Mouse (Mus musculus): ENCODE measurements at regions not wholly inside any gene's neighbourhood (a gene's known extent, or its start where the extent isn't known, plus 50 kb on each side); places are given as distances from the start of the nearest gene placed in this dataset.
"Not testable (repeated sequence)": the region's sequence is repeated elsewhere in the genome, so short reads cannot be mapped to it uniquely, and the experiment has no call there.

- H3K4me1 ChIP-seq (ENCODE audit: control insufficient read depth, insufficient read depth, low read length): no peaks in the 10 kb centered on the region
- TF ChIP-seq POLR2A (IDR thresholded peaks at IDR 0.05; ENCODE audit: borderline replicate concordance, control insufficient read depth, low read depth, low read length): no peak
- TF ChIP-seq CTCF (IDR thresholded peaks at IDR 0.05; ENCODE audit: control insufficient read depth, insufficient read depth, low read length): peak; percentile 85
- no peak overlapping the region for H3K4me3 ChIP-seq (replicated peaks; ENCODE audit: control insufficient read depth, low read depth, low read length)
- 23% methylated on average over 3 of the region's 3 CpGs for WGBS
- no peak overlapping the region for H3K27ac ChIP-seq (ENCODE audit: control insufficient read depth, insufficient read depth, low read depth, low read length, poor library complexity)
Observed at GRCm38 (mm10) chr3:9076696-9077095, 533.2 kb downstream of the Zfp704 start.

GRCm38 (mm10) chr3:9072471-9072870 is 537.4 kb downstream of the Zfp704 start:
- not testable (repeated sequence) for H3K4me3 ChIP-seq (replicated peaks; ENCODE audit: control insufficient read depth, low read depth, low read length); H3K27ac ChIP-seq (ENCODE audit: control insufficient read depth, insufficient read depth, low read depth, low read length, poor library complexity); H3K4me1 ChIP-seq (ENCODE audit: control insufficient read depth, insufficient read depth, low read length)
- 90% methylated on average over 13 of the region's 13 CpGs for WGBS

GRCm38 (mm10) chr3:9067048-9067447 is 542.8 kb downstream of the Zfp704 start:
- H3K4me3 ChIP-seq (replicated peaks; ENCODE audit: control insufficient read depth, low read depth, low read length): no peak overlapping the region
- H3K27ac ChIP-seq (ENCODE audit: control insufficient read depth, insufficient read depth, low read depth, low read length, poor library complexity): no peak overlapping the region
- WGBS: 3% methylated on average over 12 of the region's 12 CpGs
- TF ChIP-seq POLR2A (IDR thresholded peaks at IDR 0.05; ENCODE audit: borderline replicate concordance, control insufficient read depth, low read depth, low read length) (no peak), CTCF (IDR thresholded peaks at IDR 0.05; ENCODE audit: control insufficient read depth, insufficient read depth, low read length) (peak; percentile 76)
- no peaks in the 10 kb centered on the region; the same call in 1 of the 2 replicates for H3K4me1 ChIP-seq (ENCODE audit: control insufficient read depth, insufficient read depth, low read length)

GRCm38 (mm10) chr3:9066374-9066773 is 543.5 kb downstream of the Zfp704 start:
- H3K4me1 ChIP-seq (ENCODE audit: control insufficient read depth, insufficient read depth, low read length): no peaks in the 10 kb centered on the region; the same call in 1 of the 2 replicates
- 82% methylated on average over 5 of the region's 5 CpGs for WGBS
- TF ChIP-seq CTCF (IDR thresholded peaks at IDR 0.05; ENCODE audit: control insufficient read depth, insufficient read depth, low read length) (no peak), POLR2A (IDR thresholded peaks at IDR 0.05; ENCODE audit: borderline replicate concordance, control insufficient read depth, low read depth, low read length) (no peak)
- H3K27ac ChIP-seq (ENCODE audit: control insufficient read depth, insufficient read depth, low read depth, low read length, poor library complexity): no peak overlapping the region
- no peak overlapping the region for H3K4me3 ChIP-seq (replicated peaks; ENCODE audit: control insufficient read depth, low read depth, low read length)

- 81% methylated on average over 5 of the region's 5 CpGs for WGBS
Observed at GRCm38 (mm10) chr3:9065892-9066291, 544.0 kb downstream of the Zfp704 start.

GRCm38 (mm10) chr3:9064266-9065031 is 545.4 kb downstream of the Zfp704 start:
- WGBS: 40% methylated on average over 15 of the region's 15 CpGs
- Histone ChIP-seq H3K27ac (ENCODE audit: control insufficient read depth, insufficient read depth, low read depth, low read length, poor library complexity) (no peak overlapping the region), H3K4me1 (ENCODE audit: control insufficient read depth, insufficient read depth, low read length) (no peaks in the 10 kb centered on the region; the same call in 1 of the 2 replicates), H3K4me3 (replicated peaks; ENCODE audit: control insufficient read depth, low read depth, low read length) (no peak overlapping the region)
- peak; percentile 55 for TF ChIP-seq CTCF (IDR thresholded peaks at IDR 0.05; ENCODE audit: control insufficient read depth, insufficient read depth, low read length)
- TF ChIP-seq POLR2A (IDR thresholded peaks at IDR 0.05; ENCODE audit: borderline replicate concordance, control insufficient read depth, low read depth, low read length): no peak

More at GRCm38 (mm10) chr3:9065892-9066291, 544.0 kb downstream of the Zfp704 start:
- no peak overlapping the region for H3K27ac ChIP-seq (ENCODE audit: control insufficient read depth, insufficient read depth, low read depth, low read length, poor library complexity)
- no peaks in the 10 kb centered on the region; the same call in 1 of the 2 replicates for H3K4me1 ChIP-seq (ENCODE audit: control insufficient read depth, insufficient read depth, low read length)
- H3K4me3 ChIP-seq (replicated peaks; ENCODE audit: control insufficient read depth, low read depth, low read length): no peak overlapping the region
- no peak for TF ChIP-seq CTCF (IDR thresholded peaks at IDR 0.05; ENCODE audit: control insufficient read depth, insufficient read depth, low read length)
- TF ChIP-seq POLR2A (IDR thresholded peaks at IDR 0.05; ENCODE audit: borderline replicate concordance, control insufficient read depth, low read depth, low read length): no peak

- WGBS: 79% methylated on average over 5 of the region's 5 CpGs
- TF ChIP-seq POLR2A (IDR thresholded peaks at IDR 0.05; ENCODE audit: borderline replicate concordance, control insufficient read depth, low read depth, low read length) (no peak), CTCF (IDR thresholded peaks at IDR 0.05; ENCODE audit: control insufficient read depth, insufficient read depth, low read length) (no peak)
- no peak overlapping the region for H3K4me3 ChIP-seq (replicated peaks; ENCODE audit: control insufficient read depth, low read depth, low read length)
- H3K27ac ChIP-seq (ENCODE audit: control insufficient read depth, insufficient read depth, low read depth, low read length, poor library complexity): no peak overlapping the region
- H3K4me1 ChIP-seq (ENCODE audit: control insufficient read depth, insufficient read depth, low read length): no peaks in the 10 kb centered on the region; the same call in 1 of the 2 replicates
Observed at GRCm38 (mm10) chr3:9063662-9064061, 546.2 kb downstream of the Zfp704 start.

GRCm38 (mm10) chr3:9061396-9061795 is 548.5 kb downstream of the Zfp704 start:
- Histone ChIP-seq H3K4me1 (ENCODE audit: control insufficient read depth, insufficient read depth, low read length) (no peaks in the 10 kb centered on the region; the same call in 1 of the 2 replicates), H3K27ac (ENCODE audit: control insufficient read depth, insufficient read depth, low read depth, low read length, poor library complexity) (no peak overlapping the region), H3K4me3 (replicated peaks; ENCODE audit: control insufficient read depth, low read depth, low read length) (no peak overlapping the region)
- 86% methylated on average over 2 of the region's 2 CpGs for WGBS
- TF ChIP-seq POLR2A (IDR thresholded peaks at IDR 0.05; ENCODE audit: borderline replicate concordance, control insufficient read depth, low read depth, low read length) (no peak), CTCF (IDR thresholded peaks at IDR 0.05; ENCODE audit: control insufficient read depth, insufficient read depth, low read length) (no peak)

- 84% methylated on average over 3 of the region's 3 CpGs for WGBS
Observed at GRCm38 (mm10) chr3:9057703-9058102, 552.2 kb downstream of the Zfp704 start.

More at GRCm38 (mm10) chr3:9057703-9058102, 552.2 kb downstream of the Zfp704 start:
- H3K27ac ChIP-seq (ENCODE audit: control insufficient read depth, insufficient read depth, low read depth, low read length, poor library complexity); H3K4me3 ChIP-seq (replicated peaks; ENCODE audit: control insufficient read depth, low read depth, low read length); H3K4me1 ChIP-seq (ENCODE audit: control insufficient read depth, insufficient read depth, low read length): not testable (repeated sequence)
